Mouse (Mus musculus): ENCODE data around the gene Rnase1. TPM values are rescaled to one million over a fixed set of nuclear protein-coding genes. Genes with fewer than 3 reads are reported as not detected.
"Not testable (repeated sequence)": the region's sequence is repeated elsewhere in the genome, so short reads cannot be mapped to it uniquely, and the experiment has no call there.

Gene Rnase1
- total RNA-seq, 1 experiment = not detected

GRCm38 (mm10) chr14:51098921-51099320 lies 47.7 kb downstream of the Rnase1 start:
- H3K4me1 ChIP-seq (ENCODE audit: control insufficient read depth in 2 of 2, insufficient read depth in 2 of 2, low read length in 2 of 2, poor library complexity in 1 of 2) = no peaks in the 10 kb centered on the region
- H3K4me3 ChIP-seq (ENCODE audit: insufficient read depth in 1 of 2, low read depth in 1 of 2, low read length in 2 of 2, poor library complexity in 1 of 2, severe bottlenecking in 1 of 2) = no peak overlapping the region
- TF ChIP-seq ZNF384 (IDR thresholded peaks at IDR 0.05; ENCODE audit: low read depth, low read length) = no peak
- no peak overlapping the region for H3K27ac ChIP-seq (ENCODE audit: insufficient read depth, low read depth, low read length, poor library complexity, severe bottlenecking)
- no peaks in the 10 kb centered on the region for H3K36me3 ChIP-seq (ENCODE audit: control insufficient read depth, insufficient read depth, low read length, poor library complexity, severe bottlenecking)
- no peak for DNase-seq (ENCODE audit: low read depth, low spot score)
- no peaks in the 10 kb centered on the region for H3K9me3 ChIP-seq (ENCODE audit: control insufficient read depth, insufficient read depth, low read depth, low read length)
- in situ Hi-C loops (cut with MboI; ENCODE audit: low sequenced_read_pairs in 2 of 2, unreplicated experiment in 2 of 2) = loop anchor here (10.0 to 25.0 kb wide), 2 partner anchors 663 to 676 kb away; partner anchors contain the start of gene Ang4 (in 2 of the 2)
- H3K9ac ChIP-seq (ENCODE audit: insufficient read depth, low read depth, low read length, poor library complexity, severe bottlenecking) = no peak overlapping the region

- not testable (repeated sequence) for DNase-seq (ENCODE audit: low read depth, low spot score); H3K27ac ChIP-seq (ENCODE audit: insufficient read depth, low read depth, low read length, poor library complexity, severe bottlenecking); H3K36me3 ChIP-seq (ENCODE audit: control insufficient read depth, insufficient read depth, low read length, poor library complexity, severe bottlenecking); H3K4me1 ChIP-seq (ENCODE audit: control insufficient read depth in 2 of 2, insufficient read depth in 2 of 2, low read length in 2 of 2, poor library complexity in 1 of 2); H3K4me3 ChIP-seq (ENCODE audit: insufficient read depth in 1 of 2, low read depth in 1 of 2, low read length in 2 of 2, poor library complexity in 1 of 2, severe bottlenecking in 1 of 2); H3K9me3 ChIP-seq (ENCODE audit: control insufficient read depth, insufficient read depth, low read depth, low read length); H3K9ac ChIP-seq (ENCODE audit: insufficient read depth, low read depth, low read length, poor library complexity, severe bottlenecking)
- in situ Hi-C loops (cut with MboI; ENCODE audit: low sequenced_read_pairs in 2 of 2, unreplicated experiment in 2 of 2) = loop anchor here (10.0 to 25.0 kb wide), 2 partner anchors 664 to 677 kb away; partner anchors contain the start of gene Ang4 (in 2 of the 2)
Measured at GRCm38 (mm10) chr14:51098300-51098699, 48.3 kb downstream of the Rnase1 start.

- Histone ChIP-seq H3K9ac (ENCODE audit: insufficient read depth, low read depth, low read length, poor library complexity, severe bottlenecking) (no peak overlapping the region), H3K4me1 (ENCODE audit: control insufficient read depth in 2 of 2, insufficient read depth in 2 of 2, low read length in 2 of 2, poor library complexity in 1 of 2) (no peaks in the 10 kb centered on the region), H3K4me3 (ENCODE audit: insufficient read depth in 1 of 2, low read depth in 1 of 2, low read length in 2 of 2, poor library complexity in 1 of 2, severe bottlenecking in 1 of 2) (no peak overlapping the region), H3K27ac (ENCODE audit: insufficient read depth, low read depth, low read length, poor library complexity, severe bottlenecking) (no peak overlapping the region), H3K36me3 (ENCODE audit: control insufficient read depth, insufficient read depth, low read length, poor library complexity, severe bottlenecking) (no peaks in the 10 kb centered on the region), H3K9me3 (ENCODE audit: control insufficient read depth, insufficient read depth, low read depth, low read length) (no peaks in the 10 kb centered on the region)
- in situ Hi-C loops (cut with MboI; ENCODE audit: low sequenced_read_pairs in 2 of 2, unreplicated experiment in 2 of 2) = loop anchor here (10.0 to 25.0 kb wide), 2 partner anchors 666 to 679 kb away; partner anchors contain the start of gene Ang4 (in 2 of the 2)
- TF ChIP-seq HCFC1 (IDR thresholded peaks at IDR 0.05; ENCODE audit: borderline replicate concordance, insufficient read depth, low read length) = no peak
- TF ChIP-seq ZC3H11A (IDR thresholded peaks at IDR 0.05; ENCODE audit: borderline replicate concordance, low read depth, low read length) = no peak
- no peak for TF ChIP-seq CHD2 (IDR thresholded peaks at IDR 0.05; ENCODE audit: low read depth, low read length)
- TF ChIP-seq ZNF384 (IDR thresholded peaks at IDR 0.05; ENCODE audit: low read depth, low read length) = no peak
- TF ChIP-seq MAFK (IDR thresholded peaks at IDR 0.05; ENCODE audit: insufficient read depth, low read depth, low read length) = no peak
- no peak for DNase-seq (ENCODE audit: low read depth, low spot score)
Measured at GRCm38 (mm10) chr14:51095736-51096524, 50.7 kb downstream of the Rnase1 start.

Other genes with a start within 250 kb of the Rnase1 start
- 0.09 and 0.32 TPM in 2 replicates for gene Klhl33, start 249.3 kb downstream of the Rnase1 start, total RNA-seq (2012; rRNA removed)
- 19.1 and 34.9 TPM in 2 replicates for gene Osgep, start 221.9 kb downstream of the Rnase1 start, total RNA-seq (2012; rRNA removed)
- gene Apex1, start 221.8 kb downstream of the Rnase1 start, total RNA-seq (2012; rRNA removed) = 127 and 205 TPM in 2 replicates
- 19.4 and 42.3 TPM in 2 replicates for gene Pip4p1, start 215.9 kb downstream of the Rnase1 start, total RNA-seq (2012; rRNA removed)
- gene Pnp, start 215.7 kb downstream of the Rnase1 start, total RNA-seq (2012; rRNA removed) = 74.8 and 115 TPM in 2 replicates
- gene Gm49342, start 202.3 kb downstream of the Rnase1 start, total RNA-seq (2012; rRNA removed) = 25.4 and 26.2 TPM in 2 replicates
- 1.1 and 2.2 TPM in 2 replicates for gene Pnp2, start 190.8 kb downstream of the Rnase1 start, total RNA-seq (2012; rRNA removed)
- not detected in 2 replicates for gene Rnase10, start 139.0 kb downstream of the Rnase1 start, total RNA-seq (2012; rRNA removed)
- gene Rnase9, start 104.9 kb downstream of the Rnase1 start, total RNA-seq (2012; rRNA removed) = not detected in 2 replicates
- not detected in 2 replicates for gene Rnase11, start 96.6 kb downstream of the Rnase1 start, total RNA-seq (2012; rRNA removed)
- gene Rnase12, start 89.1 kb downstream of the Rnase1 start, total RNA-seq (2012; rRNA removed) = 0.36 and 1.1 TPM in 2 replicates
- gene Olfr750, start 72.3 kb downstream of the Rnase1 start, total RNA-seq (2012; rRNA removed) = not detected in 2 replicates
- gene Rnase4, start 55.7 kb downstream of the Rnase1 start, total RNA-seq (2012; rRNA removed) = 2.5 and 10.3 TPM in 2 replicates
- 1.2 and 1.4 TPM in 2 replicates for gene Ang, start 55.6 kb downstream of the Rnase1 start, total RNA-seq (2012; rRNA removed)
- gene Eddm3b, start 32.4 kb downstream of the Rnase1 start, total RNA-seq (2012; rRNA removed) = not detected in 2 replicates
- not detected in 2 replicates for gene Rnase6, start 22.9 kb downstream of the Rnase1 start, total RNA-seq (2012; rRNA removed)
- not detected in 2 replicates for gene Rnase2b, start 15.5 kb upstream of the Rnase1 start, total RNA-seq (2012; rRNA removed)
- 1.2 TPM in 1 of 2 replicates, not detected in the other for gene Ang2, start 52.4 kb upstream of the Rnase1 start, total RNA-seq (2012; rRNA removed)
- not detected in 2 replicates for gene Ear14, start 56.6 kb upstream of the Rnase1 start, total RNA-seq (2012; rRNA removed)
- not detected in 2 replicates for gene Rnase2a, start 109.3 kb upstream of the Rnase1 start, total RNA-seq (2012; rRNA removed)
- gene Gm7247, start 215.0 kb upstream of the Rnase1 start, total RNA-seq (2012; rRNA removed) = not detected in 2 replicates

Measured in ES-E14 (cell line).